Mouse (Mus musculus) testis, adult 2 months (tissue): ENCODE measurements at regions not wholly inside any gene's neighbourhood (a gene's known extent, or its start where the extent isn't known, plus 50 kb on each side); places are given as distances from the start of the nearest gene placed in this dataset.

Experiments used
- CTCF ChIP-seq: fragments of 200-500 bp; IDR thresholded peaks from 2 replicates; pipeline ENCODE4 v1.5.1; 2012; ENCODE audit warnings: low read depth, mild to moderate bottlenecking, inconsistent platforms, low read length, moderate library complexity; ENCODE audit not compliant: control insufficient read depth, insufficient read depth, insufficient replicate concordance
- POLR2A ChIP-seq: fragments of 200-500 bp; IDR thresholded peaks from 2 replicates; pipeline ENCODE4 v1.6.1; 2012; ENCODE audit warnings: low read depth, mild to moderate bottlenecking, inconsistent platforms, low read length, moderate library complexity; ENCODE audit not compliant: control insufficient read depth

DNA sequence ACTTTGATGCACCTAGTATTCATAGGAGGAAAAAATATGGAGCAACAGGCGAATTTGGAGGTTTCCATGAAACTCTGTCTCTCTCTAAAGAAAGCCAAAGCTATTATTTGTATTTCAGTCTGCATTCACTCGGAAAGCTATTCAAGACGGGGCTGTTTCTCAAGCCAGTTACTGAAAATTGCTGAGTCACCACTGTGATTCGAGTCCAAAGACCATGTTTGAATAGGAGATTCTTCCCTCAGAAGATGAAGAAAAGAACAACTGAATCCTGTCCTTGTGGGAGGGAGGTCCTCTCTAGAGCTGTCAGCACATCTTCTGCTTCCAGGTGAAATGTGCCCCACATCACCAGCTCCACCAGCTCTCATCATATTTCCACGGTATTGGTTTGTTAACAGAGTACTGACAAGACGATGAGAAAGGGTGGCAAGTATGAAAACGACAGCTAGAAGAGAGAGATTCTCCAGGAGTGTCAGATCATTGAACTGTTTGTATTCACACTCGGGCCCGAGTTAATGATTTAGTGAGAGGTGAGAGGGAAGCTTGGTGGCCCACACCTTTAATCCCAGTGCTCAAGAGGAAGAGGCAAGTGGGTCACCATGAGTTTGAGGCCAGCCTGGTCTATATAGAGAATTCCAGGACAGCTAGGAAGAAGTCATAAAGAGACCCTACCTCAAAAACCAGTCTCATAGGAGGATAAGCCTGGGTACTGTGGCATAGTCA, 335.3 kb downstream of the Sox9 start:
- TF ChIP-seq POLR2A (no peak), CTCF (no peak)
